Mouse (Mus musculus): ENCODE data around the gene Dhx9.
"Not testable (repeated sequence)": the region's sequence is repeated elsewhere in the genome, so short reads cannot be mapped to it uniquely, and the experiment has no call there.

Dhx9 gene

GRCm38 (mm10) chr1:153486120-153486519 lies 1.3 kb downstream of the Dhx9 start:
- not testable (repeated sequence) for DNase-seq (ENCODE audit: low spot score in 2 of 2)

- DNase-seq (ENCODE audit: low spot score in 2 of 2), result no peak
Measured at GRCm38 (mm10) chr1:153485201-153485796, 2.2 kb downstream of the Dhx9 start.

GRCm38 (mm10) chr1:153481025-153481412 lies 6.4 kb downstream of the Dhx9 start:
- no peak for DNase-seq (ENCODE audit: low spot score in 2 of 2)

- DNase-seq (ENCODE audit: low spot score in 2 of 2), result peak; percentile 59 to 68
Measured at GRCm38 (mm10) chr1:153480386-153481024, 7.0 kb downstream of the Dhx9 start.

- DNase-seq (ENCODE audit: low spot score in 2 of 2), result no peak
Measured at GRCm38 (mm10) chr1:153479296-153479695, 8.2 kb downstream of the Dhx9 start.

- DNase-seq (ENCODE audit: low spot score in 2 of 2), result no peak
Measured at GRCm38 (mm10) chr1:153461796-153462195, 25.7 kb downstream of the Dhx9 start.

GRCm38 (mm10) chr1:153456137-153456536 lies 31.3 kb downstream of the Dhx9 start:
- DNase-seq (ENCODE audit: low spot score in 2 of 2), result no peak

GRCm38 (mm10) chr1:153453146-153453642 lies 34.3 kb downstream of the Dhx9 start:
- DNase-seq (ENCODE audit: low spot score in 2 of 2), result no peak

- peak in 1 of 2 experiments; percentile 16 for DNase-seq (ENCODE audit: low spot score in 2 of 2)
Measured at GRCm38 (mm10) chr1:153451237-153452154, 36.0 kb downstream of the Dhx9 start.

GRCm38 (mm10) chr1:153446120-153446831 lies 41.2 kb downstream of the Dhx9 start:
- DNase-seq (ENCODE audit: low spot score in 2 of 2), result no peak

GRCm38 (mm10) chr1:153443632-153444031 lies 43.8 kb downstream of the Dhx9 start:
- no peak for DNase-seq (ENCODE audit: low spot score in 2 of 2)

- no peak for DNase-seq (ENCODE audit: low spot score in 2 of 2)
Measured at GRCm38 (mm10) chr1:153443019-153443418, 44.4 kb downstream of the Dhx9 start.

- DNase-seq (ENCODE audit: low spot score in 2 of 2), result no peak
Measured at GRCm38 (mm10) chr1:153441656-153442055, 45.8 kb downstream of the Dhx9 start.

- DNase-seq (ENCODE audit: low spot score in 2 of 2), result no peak
Measured at GRCm38 (mm10) chr1:153440752-153441151, 46.7 kb downstream of the Dhx9 start.

- no peak for DNase-seq (ENCODE audit: low spot score in 2 of 2)
Measured at GRCm38 (mm10) chr1:153437536-153437935, 49.9 kb downstream of the Dhx9 start.

- DNase-seq (ENCODE audit: low spot score in 2 of 2), result no peak
Measured at GRCm38 (mm10) chr1:153433851-153434589, 53.4 kb downstream of the Dhx9 start.

- DNase-seq (ENCODE audit: low spot score in 2 of 2), result no peak
Measured at GRCm38 (mm10) chr1:153432329-153432728, 55.1 kb downstream of the Dhx9 start.

GRCm38 (mm10) chr1:153431701-153432100 lies 55.8 kb downstream of the Dhx9 start:
- DNase-seq (ENCODE audit: low spot score in 2 of 2), result no peak

GRCm38 (mm10) chr1:153431158-153431557 lies 56.3 kb downstream of the Dhx9 start:
- no peak for DNase-seq (ENCODE audit: low spot score in 2 of 2)

- DNase-seq (ENCODE audit: low spot score in 2 of 2), result peak; percentile 41 to 50
Measured at GRCm38 (mm10) chr1:153424770-153425584, 62.5 kb downstream of the Dhx9 start, which contains the start of gene Shcbp1l. Gene Shcbp1l (plus strand): TSS chr1:153425162.
